Mouse (Mus musculus): Measurements from ENCODE around the gene Rffl. TPM values are rescaled to one million over a fixed set of nuclear protein-coding genes. Genes with fewer than 3 reads are reported as not detected.
A peak's percentile ranks its signal among the peaks of the same experiment; 100 is the strongest.

The Rffl gene
- total RNA-seq, 1 experiment from 2014 or later, result 21.5 TPM

DNA sequence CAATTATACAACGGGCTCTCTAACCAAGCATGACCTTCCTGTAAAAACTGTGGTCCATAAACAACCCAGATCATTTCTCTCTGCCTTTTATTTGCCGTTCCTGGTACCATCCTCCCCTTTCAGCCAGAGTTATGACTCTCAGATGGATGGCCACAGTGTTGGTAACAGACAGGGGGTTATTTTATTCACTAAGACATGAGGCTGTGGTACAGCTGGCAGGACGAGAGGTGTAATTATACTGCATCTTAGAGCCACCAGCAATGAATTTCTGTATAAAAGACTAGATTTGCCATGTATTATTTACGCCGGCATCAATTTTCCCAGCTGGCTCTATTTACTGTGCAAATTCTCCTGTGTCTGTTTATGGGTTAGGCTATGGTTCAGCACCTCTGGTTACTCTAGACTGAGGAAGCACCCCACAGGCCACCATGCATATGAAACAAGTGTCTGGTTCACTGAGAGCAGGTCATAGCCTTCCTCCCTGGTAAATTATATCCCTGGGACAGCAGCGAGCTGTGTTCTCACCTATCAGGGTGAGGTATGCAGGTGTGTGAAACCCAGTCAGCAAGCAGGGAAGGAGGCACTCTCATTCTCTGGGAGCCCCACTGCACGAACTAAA, 6.8 kb upstream of the Rffl start:
- no peak for ATAC-seq (ENCODE audit: extremely low read depth, insufficient number of reproducible peaks, low FRiP score, poor library complexity, severe bottlenecking)

- ATAC-seq (ENCODE audit: extremely low read depth, insufficient number of reproducible peaks, low FRiP score, poor library complexity, severe bottlenecking), result no peak
Measured at GRCm38 (mm10) chr11:82875631-82876030, 4.6 kb upstream of the Rffl start.

DNA sequence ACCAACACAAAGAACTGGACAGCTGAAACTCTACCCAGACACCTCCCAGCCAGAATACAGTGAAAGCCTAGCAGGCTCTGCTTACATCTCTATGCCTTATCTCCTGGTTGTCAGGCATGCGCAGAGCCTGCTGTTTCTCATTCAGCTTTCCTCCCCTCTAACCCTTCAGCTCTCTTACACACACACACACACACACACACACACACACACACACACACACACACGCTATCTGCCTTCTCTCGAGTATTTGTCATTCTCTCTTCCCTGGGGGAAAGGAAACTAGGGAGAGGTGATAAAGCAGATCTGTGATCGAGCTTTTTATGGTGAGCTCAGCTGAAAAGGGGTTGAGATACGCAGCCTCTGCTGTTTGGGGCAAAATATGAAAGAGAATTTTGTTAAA, 3.9 kb upstream of the Rffl start:
- ATAC-seq (ENCODE audit: extremely low read depth, insufficient number of reproducible peaks, low FRiP score, poor library complexity, severe bottlenecking), result no peak

DNA sequence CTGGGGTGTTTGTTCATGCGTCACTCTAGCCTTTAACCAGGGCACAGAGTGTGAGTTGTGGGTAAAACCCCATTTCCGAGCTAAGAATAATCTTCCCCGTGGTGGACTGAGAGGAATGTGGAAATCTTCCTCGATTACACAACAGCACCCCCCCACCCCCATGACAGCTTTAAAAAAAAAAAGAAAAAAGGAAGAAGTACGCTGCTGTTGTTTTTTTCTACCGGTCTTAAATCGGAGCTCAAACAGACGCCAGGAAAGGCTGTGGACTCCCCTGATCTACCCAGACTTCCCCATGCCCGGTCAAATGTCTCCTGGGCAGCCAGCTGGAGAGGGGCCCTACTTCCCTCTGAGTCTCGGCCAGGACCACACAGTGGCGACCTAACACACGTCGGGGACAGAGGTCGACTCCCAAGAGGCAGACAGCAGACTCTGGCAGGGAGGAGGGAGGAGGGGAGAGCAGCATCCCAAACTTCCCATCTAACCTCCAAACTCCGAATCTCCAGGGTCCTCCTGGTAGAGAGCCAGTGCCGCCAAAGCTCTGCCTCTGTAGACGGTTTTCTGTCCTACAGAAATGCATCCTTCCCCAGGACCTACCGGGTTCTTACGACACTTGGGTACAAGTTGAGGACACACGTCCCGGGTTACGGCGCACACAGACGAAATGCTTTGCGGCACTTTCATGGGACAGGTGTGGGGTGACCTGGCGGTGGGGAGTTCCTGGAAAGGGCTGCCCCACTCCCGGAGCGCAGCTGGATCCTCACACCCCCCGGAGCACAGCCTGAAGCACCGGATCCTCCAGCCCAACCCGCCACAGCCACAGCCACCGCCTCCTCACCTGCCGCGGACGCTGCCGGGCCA, 608 bp downstream of the Rffl start:
- peak; percentile 57 for ATAC-seq (ENCODE audit: extremely low read depth, insufficient number of reproducible peaks, low FRiP score, poor library complexity, severe bottlenecking)

DNA sequence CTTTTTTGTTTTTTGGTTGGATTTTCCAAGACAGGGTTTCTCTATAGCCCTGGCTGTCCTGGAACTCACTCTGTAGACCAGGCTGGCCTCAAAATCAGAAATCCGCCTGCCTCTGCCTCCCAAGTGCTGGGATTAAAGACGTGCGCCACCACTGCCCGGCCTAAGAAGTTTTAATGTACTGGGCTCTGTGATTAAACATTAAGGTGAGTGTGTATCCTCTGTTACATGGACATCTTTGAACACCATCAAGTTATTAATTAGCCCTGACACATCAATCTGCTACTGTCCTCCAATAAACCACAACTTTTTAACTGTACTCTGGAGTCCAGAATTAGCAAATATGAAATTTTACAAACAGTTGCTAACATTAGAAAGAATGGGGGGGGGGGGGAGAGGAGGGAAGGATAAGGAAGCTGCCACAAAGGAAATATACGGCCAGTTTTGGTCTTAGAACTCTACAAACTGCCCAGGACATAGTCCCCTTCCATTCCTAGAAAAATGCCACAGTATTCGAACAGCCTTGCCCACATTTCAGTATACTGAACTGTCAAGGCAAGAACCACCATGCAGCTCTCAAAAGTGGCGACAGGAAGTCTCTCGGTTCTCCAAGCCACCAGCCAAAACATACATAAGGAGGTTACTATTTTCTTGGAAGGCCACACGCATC, 1.4 kb downstream of the Rffl start:
- ATAC-seq (ENCODE audit: extremely low read depth, insufficient number of reproducible peaks, low FRiP score, poor library complexity, severe bottlenecking), result no peak

DNA sequence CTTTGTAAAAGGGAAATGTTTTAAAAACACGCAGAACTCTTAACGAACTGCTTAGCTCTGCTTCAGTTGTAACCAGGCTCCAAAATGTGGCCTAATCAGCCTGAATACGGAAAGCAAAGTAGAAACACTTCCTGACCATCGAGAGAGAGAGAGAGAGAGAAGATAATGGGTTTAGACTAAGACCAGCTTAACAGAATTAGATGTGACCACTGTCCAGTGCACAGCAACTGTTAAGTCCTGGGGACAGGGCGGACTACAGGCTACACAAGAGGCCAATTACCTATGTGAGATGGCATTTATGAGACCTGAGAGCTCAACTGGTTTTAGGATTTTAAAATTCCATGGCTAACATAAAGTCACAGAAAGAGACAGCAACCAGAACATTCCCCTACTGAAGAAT, 3.1 kb downstream of the Rffl start:
- ATAC-seq (ENCODE audit: extremely low read depth, insufficient number of reproducible peaks, low FRiP score, poor library complexity, severe bottlenecking), result no peak

DNA sequence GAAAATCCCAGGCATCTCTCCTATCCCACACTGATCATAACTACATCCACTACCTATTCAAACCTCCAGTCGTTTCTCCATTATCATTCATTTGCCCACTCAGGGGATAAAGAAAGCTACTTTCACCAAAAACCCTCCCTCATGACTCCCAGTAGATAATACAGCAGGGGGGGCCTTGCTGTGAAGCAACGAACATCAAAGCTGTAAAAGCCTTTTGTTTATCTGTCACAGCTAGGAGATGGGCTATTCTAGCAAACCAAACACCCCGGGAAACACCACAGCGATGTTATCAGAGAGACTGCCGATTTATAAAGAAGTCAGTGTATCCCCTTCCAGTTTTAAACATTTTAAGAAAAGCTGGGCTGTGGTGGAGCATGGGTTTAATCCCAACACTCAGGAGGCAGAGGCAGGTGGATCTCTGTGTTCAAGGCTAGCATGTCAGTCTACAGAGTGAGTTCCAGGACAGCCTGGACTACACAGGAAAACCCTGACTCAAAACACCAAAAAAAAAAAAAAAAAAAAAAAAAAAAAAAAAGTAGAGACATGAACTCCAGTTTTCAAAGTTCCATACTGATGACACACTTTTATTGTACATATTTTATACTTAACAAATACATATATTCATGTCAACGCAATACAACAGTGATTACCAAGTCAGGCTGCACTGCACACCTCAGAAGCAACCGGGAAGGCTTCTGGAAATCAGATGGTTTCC, 4.0 kb downstream of the Rffl start:
- ATAC-seq (ENCODE audit: extremely low read depth, insufficient number of reproducible peaks, low FRiP score, poor library complexity, severe bottlenecking), result no peak

DNA sequence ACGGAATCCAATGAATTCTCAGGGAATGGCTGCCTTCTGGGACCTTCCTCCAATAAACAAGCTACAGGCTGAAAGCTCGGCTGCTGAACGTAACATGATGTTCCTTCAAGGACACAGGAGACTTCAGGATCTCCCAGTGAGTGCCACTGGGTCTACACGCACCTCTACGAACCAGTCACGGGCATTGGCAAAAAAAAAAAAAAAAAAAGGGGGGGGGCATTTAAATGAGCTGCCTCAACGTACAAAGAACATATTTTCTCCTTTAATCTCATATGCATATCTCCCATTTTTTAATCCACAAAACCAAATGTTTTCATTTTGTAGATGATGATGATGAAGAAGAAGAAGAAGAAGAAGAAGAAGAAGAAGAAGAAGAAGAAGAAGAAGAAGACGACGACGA, 5.1 kb downstream of the Rffl start:
- no peak for ATAC-seq (ENCODE audit: extremely low read depth, insufficient number of reproducible peaks, low FRiP score, poor library complexity, severe bottlenecking)

GRCm38 (mm10) chr11:82863488-82863931, 7.5 kb downstream of the Rffl start:
- ATAC-seq (ENCODE audit: extremely low read depth, insufficient number of reproducible peaks, low FRiP score, poor library complexity, severe bottlenecking), result no peak

DNA sequence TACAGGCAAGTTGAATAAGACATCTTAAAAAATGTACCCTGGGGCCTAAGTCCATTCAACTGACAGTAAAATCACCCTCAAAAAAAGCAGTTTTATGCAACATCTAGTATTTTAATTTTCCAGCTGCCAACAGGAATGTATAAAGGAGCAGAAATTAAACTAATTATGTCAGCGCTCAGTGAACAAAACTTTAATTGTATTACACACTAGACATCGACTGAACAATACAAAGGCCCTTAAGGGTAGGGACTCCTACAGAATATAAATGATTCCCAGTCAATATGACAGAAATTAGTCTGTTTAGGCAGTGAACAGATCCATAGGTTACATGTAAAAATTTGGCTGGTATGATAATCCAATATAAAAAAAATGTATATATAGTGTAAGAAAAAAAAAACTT, 8.0 kb downstream of the Rffl start:
- no peak for ATAC-seq (ENCODE audit: extremely low read depth, insufficient number of reproducible peaks, low FRiP score, poor library complexity, severe bottlenecking)

DNA sequence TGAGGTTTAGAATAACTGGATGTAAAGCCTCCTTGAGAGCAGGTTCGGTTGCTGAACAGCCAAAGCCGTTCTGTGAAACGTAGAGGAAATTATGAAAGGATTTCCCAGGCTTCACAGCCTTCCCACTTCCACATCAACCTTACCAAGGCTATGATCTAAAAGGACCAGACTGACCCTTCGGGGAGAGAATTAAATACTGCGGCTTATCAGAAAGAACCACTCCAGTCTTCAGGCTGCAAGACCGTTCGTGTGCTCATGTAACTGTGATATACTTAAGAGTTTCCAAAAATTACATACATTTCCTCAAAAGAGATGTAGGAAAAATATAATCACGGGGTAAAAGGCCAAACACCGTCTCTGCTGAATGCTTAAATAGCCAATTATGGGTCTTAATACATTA, 8.4 kb downstream of the Rffl start:
- no peak for ATAC-seq (ENCODE audit: extremely low read depth, insufficient number of reproducible peaks, low FRiP score, poor library complexity, severe bottlenecking)

GRCm38 (mm10) chr11:82861558-82861957, 9.5 kb downstream of the Rffl start:
- ATAC-seq (ENCODE audit: extremely low read depth, insufficient number of reproducible peaks, low FRiP score, poor library complexity, severe bottlenecking), result no peak

GRCm38 (mm10) chr11:82860759-82861158, 10.3 kb downstream of the Rffl start:
- no peak for ATAC-seq (ENCODE audit: extremely low read depth, insufficient number of reproducible peaks, low FRiP score, poor library complexity, severe bottlenecking)

GRCm38 (mm10) chr11:82857307-82857848, 13.6 kb downstream of the Rffl start:
- ATAC-seq (ENCODE audit: extremely low read depth, insufficient number of reproducible peaks, low FRiP score, poor library complexity, severe bottlenecking), result no peak

DNA sequence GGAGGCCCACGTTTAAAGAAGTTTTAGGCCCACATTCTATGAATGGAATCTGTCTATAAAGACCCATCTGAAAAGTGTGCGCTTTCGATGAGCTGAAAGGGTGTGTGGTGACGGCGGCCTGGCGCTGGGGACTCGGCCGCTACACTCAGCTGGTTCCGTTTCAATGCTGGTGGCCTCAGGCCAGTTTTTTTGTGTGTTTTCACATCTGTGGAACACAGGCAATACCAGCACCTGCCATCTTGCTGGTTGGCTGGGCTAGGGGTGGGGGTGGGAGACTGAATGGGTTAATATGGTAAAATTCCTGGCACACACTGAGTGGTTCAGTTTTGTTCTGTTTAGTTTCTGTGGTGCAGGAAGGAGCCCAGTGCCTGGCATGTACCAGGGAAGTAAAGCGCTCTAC, 15.0 kb downstream of the Rffl start:
- no peak for ATAC-seq (ENCODE audit: extremely low read depth, insufficient number of reproducible peaks, low FRiP score, poor library complexity, severe bottlenecking)

- ATAC-seq (ENCODE audit: extremely low read depth, insufficient number of reproducible peaks, low FRiP score, poor library complexity, severe bottlenecking), result no peak
Measured at GRCm38 (mm10) chr11:82855327-82855973, 15.6 kb downstream of the Rffl start.

GRCm38 (mm10) chr11:82854111-82854510, 16.9 kb downstream of the Rffl start:
- no peak for ATAC-seq (ENCODE audit: extremely low read depth, insufficient number of reproducible peaks, low FRiP score, poor library complexity, severe bottlenecking)

- no peak for ATAC-seq (ENCODE audit: extremely low read depth, insufficient number of reproducible peaks, low FRiP score, poor library complexity, severe bottlenecking)
Measured at GRCm38 (mm10) chr11:82852958-82853357, 18.1 kb downstream of the Rffl start.

- ATAC-seq (ENCODE audit: extremely low read depth, insufficient number of reproducible peaks, low FRiP score, poor library complexity, severe bottlenecking), result no peak
Measured at GRCm38 (mm10) chr11:82852540-82852939, 18.5 kb downstream of the Rffl start.
